Mouse (Mus musculus) heart, postnatal 14 days (tissue): ENCODE measurements around the gene Aldh3a2. TPM values are rescaled to one million over a fixed set of nuclear protein-coding genes. Genes with fewer than 3 reads are reported as not detected.

Source experiments
- DNase-seq, 2 experiments: peaks; one replicate each; pipeline ENCODE4 v3.0.0; 2021 to 2022
- intact Hi-C: fragments of 180-260 bp; cut with DNase I; formaldehyde crosslinking; loops from one replicate; pipeline ENCODE4 v1.15.1; 2025
- total RNA-seq, 2 experiments: library from RNA; stranded (reverse); gene quantifications; 2 replicates each; pipeline ENCODE4 v1.2.3; 2021

Aldh3a2 gene
- total RNA-seq, 2 experiments from 2014 or later = 37.3 to 38.4 TPM

DNA sequence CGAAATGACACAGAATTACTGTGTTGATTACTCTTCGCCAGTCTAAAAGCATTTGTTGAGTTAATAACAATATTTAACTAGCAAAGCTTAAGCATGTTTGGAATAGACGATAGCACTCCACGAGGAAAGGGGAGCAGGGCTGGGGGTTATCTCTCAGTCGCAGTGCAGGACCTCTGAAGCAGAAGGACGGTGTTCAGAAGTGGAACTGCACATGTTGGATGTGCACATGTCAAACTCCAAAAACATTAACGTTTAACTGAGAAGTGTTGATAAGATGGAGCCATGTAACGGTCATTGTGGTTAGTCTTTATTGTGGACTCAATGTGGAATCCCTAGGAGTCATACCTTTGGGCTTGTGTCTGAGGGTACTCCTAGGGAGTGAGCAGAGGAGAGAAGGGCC is 7.8 kb upstream of the Aldh3a2 start:
- intact Hi-C loops = no loop called here
- DNase-seq = no peak

DNA sequence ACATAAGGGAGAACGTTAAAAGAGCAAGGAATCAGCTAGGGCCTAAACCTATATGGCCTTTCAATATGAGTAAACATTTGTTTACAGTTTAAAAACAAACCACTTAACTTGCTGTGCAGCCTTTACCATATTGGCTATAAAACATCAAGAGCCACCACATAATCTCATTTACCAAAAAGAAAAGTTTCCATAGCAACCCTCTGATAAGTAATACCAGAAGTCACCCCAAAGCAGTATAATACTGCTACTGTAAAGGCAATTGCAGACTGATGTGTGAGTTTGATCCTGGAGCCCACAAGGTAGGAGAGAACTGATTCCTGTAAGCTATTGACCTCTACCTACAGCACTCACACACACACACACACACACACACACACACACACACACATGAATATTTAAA is 7.2 kb upstream of the Aldh3a2 start:
- no peak for DNase-seq
- intact Hi-C loops = no loop called here

DNA sequence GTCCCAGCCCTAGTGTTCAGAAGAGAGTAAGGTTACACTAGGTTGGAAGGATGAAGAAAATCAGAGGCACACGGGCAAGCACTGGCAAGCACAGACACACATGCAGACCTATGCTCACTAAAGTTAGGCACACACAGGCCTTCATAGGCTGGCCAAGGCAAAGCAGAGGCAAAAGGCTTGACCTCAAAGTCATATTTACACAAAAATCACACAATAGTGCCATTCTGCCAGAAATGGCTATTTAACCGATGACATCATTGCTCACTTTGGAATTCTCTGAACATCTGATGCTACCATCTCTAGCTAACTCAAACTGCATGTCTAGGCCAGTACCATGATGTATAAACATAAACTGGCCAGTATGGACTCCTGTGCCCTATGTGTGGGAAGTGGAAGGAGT is 6.7 kb upstream of the Aldh3a2 start:
- intact Hi-C loops = no loop called here

DNA sequence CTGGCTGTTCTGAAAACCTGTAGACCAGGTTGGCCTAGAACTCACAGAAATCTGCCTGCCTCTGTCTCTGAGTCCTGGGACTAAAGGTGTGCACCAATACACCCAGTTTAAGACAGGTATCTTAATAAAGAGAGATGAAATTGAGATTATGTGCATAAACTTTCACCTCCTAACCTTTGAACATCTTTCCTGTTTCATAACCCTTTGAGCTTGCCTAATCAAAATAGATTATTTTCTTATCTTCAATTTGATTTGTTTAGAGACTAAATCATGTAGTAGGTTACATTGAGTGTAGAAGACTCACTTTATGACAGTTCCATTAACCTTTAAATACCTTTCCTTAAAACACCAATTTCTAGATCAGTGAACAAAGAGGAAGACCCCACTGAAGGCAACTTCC is 4.3 kb upstream of the Aldh3a2 start:
- DNase-seq = no peak
- intact Hi-C loops = no loop called here

More for the DNA sequence above, 6.7 kb upstream of the Aldh3a2 start:
- no peak for DNase-seq

DNA sequence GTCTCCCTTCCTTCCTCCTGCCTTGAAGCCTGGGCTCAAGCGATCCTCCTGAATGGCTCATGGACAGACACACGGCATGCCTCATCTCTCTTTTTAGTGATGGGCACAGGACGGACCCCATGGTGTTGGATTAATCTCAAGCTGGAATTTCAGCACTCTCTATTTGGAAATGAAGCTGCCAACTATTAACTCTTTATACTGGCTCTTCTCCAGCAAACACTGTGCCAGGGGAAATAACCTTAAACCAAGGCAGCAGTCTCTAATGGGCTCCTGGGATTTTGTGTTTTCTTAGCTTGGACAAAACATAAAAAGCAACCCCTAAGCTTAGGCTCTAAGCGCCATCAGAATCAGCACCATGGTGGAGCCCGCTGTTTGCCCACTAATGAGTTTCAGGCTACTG is 3.1 kb upstream of the Aldh3a2 start:
- DNase-seq = no peak
- intact Hi-C loops = no loop called here

DNA sequence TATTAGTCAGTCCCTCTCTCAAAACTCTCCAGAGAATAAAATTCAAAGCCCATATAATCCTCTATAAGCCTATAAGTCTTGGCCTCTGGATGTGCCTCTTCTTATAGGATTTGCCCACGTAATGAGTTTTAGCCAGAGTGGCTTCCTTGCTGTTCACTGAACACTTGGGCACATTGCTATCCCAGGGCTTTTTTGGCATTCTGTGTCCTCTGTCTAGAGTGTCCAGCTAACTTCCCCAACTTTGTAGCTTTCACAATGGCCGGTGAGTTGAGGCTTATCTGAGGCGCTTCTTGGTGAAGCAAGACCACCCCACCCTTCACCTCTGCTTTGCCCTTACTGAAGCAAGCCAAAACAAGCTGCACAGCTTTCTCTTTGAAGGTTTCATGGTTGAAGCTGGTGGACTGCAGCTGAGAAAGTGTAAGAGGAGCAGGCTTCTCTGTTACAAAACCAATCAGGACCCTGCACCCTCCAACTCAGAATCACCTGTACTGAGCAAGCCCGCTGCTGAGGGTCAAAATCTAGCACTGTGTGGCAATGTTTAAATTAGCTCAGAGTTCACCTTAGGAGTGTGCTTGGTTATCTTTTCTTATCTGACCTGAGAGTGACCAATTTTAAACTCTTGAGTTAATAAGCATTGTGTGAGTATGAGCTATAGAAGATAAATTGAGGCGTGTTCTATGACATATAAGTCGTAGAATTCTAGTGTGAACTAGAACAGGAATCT is 1.5 kb upstream of the Aldh3a2 start:
- no peak for DNase-seq
- intact Hi-C loops = loop anchor here (5.0 kb wide), 1 partner anchor 36 kb away; no protein-coding TSS in a partner anchor

DNA sequence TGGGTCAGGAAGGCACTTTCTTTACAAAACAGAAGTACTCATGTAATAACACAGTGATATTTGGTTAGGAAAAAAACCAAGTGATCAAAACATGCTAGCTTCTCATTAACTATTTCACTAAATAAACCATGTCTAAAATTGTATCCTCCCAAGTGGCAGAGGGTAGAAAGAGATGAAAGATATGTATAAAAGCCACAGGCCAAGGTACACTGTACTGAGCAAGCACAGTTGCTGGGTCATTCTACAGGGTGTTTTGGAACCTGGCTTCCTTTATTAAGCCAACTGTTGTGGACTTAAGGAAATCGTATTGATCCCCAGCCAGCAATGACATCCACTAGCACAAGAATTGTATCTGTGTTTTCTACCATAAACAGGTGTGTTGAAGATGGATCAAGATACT is 3.4 kb downstream of the Aldh3a2 start:
- intact Hi-C loops = no loop called here
- no peak for DNase-seq

DNA sequence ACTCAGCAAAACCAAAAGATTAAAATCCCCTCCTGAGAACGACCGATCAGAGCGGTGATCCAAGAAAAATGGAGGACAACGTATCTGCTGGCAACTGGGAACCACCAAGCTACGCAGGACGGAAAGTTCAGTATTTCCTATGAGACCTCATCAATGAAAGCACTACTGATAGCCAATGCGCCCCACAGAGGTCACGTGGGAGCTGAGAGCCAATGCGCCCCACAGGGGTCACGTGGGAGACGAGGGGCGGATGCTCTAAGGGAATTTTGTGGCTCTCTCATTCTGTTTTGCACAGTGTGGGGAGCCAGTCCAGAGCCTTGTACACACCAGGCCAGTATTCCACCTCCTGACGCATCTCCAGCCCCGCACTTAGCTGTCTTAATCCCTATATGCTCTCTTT is 4.7 kb downstream of the Aldh3a2 start:
- intact Hi-C loops = no loop called here
- no peak for DNase-seq

DNA sequence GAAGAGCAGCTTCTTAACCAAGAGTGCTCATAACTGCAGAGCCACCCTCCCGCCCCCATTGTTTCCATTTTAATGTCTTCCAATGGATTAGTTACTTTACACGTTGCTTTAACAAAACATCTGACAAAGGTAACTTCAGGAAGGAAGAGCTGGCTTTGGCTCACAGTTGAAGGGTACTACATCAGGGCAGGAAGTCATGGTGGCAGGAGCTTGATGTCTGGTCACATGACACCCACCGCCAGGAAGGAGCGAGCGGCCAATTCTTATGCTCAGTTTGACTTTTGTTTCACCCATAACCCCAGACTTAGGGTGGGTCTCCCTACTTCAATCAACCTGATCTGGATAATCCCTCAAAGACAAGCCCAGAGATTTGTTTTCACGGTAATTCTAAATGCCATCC is 8.2 kb downstream of the Aldh3a2 start:
- intact Hi-C loops = no loop called here
- no peak for DNase-seq

DNA sequence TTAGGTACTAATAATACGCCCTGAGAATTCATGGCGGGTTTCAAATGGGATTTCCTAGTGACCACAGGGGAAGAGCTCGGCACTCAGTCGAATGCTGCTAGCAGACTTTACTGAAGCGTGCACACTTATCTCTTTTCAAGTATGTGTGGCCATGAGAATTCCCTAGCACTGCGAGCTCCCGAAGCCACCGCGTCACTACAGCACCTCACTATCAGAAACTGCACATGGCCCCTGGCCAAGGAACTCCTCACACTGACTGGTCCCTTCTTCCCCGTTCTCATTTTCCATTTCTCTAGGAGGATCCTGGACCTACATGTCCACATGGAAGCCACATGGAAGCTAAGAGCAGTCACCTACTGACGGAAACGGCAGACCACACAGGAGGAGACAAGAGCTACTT is 14.5 kb downstream of the Aldh3a2 start:
- no peak for DNase-seq
- intact Hi-C loops = no loop called here

DNA sequence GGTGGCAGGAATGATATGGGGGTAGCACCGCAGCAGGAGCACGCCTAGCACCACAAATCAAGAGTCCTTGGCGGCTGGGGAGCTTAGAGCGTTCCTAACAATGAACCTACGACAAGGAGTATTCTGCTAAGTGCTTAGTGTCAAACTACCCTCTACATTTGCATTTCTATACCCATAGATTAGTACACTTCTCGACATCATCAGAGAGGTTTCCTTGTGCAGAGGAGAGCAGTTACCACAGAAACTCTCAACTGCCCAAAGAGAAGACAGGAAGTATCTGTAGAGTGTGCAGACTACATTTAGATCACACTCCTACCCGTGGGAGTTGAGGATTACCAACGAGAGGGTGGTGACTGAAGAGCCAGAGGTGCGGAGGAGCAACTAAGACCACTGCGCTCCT is 15.5 kb downstream of the Aldh3a2 start:
- intact Hi-C loops = no loop called here
- no peak for DNase-seq

DNA sequence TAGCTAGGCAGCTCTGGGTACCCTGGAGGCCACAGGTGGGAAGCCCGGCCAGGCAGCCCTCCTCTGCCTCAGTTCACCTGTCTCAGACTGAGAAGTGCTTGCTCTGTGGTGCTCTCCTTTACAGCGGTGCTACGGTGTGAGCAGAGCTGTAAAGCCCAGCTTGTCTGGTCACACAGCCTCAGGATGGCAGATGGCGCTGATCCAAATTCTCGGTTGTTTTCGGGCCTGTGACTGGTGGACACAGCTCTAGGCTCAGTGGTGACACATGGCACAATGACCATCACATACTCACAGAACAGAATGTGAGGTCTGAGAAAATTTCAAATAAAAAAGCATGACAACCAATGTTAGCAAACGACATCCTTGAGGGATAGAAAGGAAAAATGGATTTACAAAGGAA is 22.9 kb downstream of the Aldh3a2 start:
- intact Hi-C loops = no loop called here
- DNase-seq = no peak

DNA sequence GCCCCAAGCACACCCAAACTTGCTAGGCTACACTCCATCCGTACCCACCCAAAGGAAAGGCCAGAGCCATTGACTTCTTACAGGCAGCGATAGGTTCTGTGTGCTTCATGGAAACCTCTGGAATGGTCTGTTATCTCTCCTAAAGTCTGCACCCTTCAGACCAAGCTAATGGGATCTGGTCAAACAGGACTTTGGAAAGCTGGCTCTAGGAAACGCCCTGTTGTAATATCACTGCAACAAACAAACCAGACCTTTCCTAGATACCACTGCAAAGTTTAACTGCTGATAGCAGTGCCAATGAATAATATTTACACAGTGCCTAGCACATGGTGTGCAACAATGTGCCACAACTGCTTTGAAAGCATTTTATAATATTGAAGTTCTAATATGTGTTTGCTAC is 31.2 kb downstream of the Aldh3a2 start:
- intact Hi-C loops = no loop called here
- no peak for DNase-seq

DNA sequence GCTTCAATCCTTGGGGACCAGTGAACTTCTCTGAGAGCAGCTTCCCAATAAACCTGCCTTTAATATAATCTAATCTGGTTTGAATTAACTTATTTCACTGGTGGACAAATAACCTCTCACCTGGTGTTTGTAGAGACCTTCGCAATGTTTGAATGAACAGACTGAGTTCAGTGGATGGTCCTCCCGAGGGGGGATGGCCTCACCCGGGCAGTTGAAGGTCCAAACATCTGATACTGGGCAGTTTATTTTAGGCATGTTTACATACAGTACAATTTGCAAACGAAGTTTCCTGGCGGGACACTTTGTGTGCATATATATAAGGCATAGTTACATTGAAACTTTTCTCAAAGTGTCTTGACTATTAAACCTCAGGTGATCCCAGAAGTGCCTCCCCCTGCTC is 33.1 kb downstream of the Aldh3a2 start:
- DNase-seq = no peak
- intact Hi-C loops = loop anchor here (2.0 to 5.0 kb wide), 4 partner anchors 33 to 153 kb away; partner anchors contain the start of gene Aldh3a2

DNA sequence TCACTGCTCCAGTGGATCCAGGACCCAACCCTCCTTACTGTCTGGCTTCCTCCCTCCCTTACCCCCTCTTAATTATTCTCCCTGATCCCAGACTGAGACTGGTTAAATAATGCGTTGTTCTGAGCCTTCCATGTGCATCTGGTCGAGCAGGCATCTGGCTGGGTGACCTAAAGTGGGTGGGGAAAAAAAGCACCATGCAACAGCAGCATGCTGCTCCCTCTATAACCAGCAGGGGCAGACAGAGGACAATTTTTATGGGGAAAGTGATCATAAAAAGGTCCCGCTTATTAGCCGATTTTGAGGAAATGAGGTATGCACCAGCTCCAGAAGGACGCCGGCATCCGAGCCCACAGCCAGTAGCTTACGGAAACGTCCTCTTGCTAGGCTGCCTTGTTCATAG is 35.9 kb downstream of the Aldh3a2 start:
- intact Hi-C loops = loop anchor here (5.0 kb wide), 3 partner anchors 36 to 106 kb away; partner anchors contain the start of gene Aldh3a2
- DNase-seq = peak; percentile 70 to 79

DNA sequence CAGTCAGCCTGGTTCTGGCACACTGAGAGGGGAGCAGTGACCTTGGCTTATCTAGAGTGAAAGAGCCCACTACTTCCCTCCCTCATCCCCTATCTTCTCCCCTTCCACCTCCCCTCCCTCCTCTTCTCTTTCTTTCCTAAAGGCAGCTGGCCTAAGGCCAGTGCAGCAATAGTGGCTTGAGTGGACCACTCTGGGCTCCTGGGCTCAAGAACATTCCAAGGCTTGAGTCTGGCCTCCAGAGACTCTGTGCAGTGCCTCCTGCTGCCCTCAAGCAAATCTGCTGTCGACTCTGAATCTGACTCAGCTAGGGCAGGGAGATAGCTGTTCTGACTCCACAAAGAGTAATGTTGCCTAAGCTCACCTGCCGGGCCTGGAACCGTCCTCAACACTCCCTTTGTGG is 38.9 kb downstream of the Aldh3a2 start:
- DNase-seq = no peak
- intact Hi-C loops = no loop called here

DNA sequence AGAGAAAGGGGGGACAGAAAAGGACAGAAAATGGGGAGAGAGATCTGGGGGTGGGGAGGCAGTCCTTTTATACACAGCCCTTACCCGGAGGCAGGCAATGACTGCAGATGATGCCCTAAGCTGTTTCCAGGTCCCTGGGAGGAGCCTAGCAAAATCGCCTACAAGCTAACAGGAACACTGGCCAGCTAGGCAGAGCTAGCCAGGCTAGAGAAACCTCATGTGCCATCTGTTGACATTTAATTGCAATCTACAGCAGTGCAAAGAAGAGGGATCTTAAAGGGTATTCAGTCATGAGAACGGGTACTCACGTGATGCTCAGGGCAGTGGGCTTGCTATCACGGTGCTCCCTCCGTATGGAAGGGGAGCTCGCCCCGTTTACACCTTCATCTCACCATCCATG is 39.4 kb downstream of the Aldh3a2 start:
- intact Hi-C loops = no loop called here
- no peak for DNase-seq

DNA sequence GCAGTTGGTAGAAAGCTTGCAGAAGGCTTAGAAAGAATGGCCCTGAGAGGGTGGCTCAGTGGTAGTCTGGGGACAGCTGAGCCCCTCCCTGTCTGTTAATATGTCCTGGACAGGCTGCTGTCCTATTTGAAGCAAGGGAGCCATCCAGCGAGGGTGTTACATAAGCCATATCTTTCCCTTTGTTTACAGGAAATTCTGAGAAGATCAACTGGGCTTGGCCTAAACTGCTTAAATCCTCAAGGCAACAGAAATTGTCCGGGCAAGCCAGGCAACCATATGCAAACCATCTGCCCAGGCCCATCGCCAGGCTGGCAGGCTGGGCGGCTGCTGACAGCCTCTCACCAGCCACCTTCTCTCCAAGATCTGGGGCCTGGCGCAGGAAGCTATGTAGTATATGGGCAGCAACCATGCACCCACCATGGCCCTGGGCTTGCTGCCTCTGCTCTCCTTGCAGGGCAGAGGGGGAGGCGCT is 41.3 kb downstream of the Aldh3a2 start:
- intact Hi-C loops = no loop called here
- DNase-seq = peak; percentile 70 to 79

DNA sequence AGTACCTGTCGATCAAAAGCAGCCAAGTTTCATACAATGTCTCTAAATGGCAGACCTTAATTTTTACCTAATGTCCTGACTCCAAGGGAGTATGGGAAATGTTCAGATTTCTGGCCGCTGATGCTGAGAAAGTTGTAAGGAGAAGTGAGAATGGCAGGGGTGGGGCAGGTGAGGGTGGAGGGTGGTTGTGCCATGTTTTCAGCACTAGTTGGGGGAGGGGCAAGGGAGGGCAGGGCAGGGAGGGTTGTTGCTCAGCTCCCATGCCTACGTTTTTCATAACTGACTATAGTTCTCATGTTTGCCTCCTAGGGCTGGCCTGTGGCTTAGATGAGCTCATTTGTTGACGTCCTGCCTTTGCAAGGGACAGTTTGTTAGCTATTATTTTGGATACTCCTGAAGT is 41.8 kb downstream of the Aldh3a2 start:
- no peak for DNase-seq
- intact Hi-C loops = no loop called here

DNA sequence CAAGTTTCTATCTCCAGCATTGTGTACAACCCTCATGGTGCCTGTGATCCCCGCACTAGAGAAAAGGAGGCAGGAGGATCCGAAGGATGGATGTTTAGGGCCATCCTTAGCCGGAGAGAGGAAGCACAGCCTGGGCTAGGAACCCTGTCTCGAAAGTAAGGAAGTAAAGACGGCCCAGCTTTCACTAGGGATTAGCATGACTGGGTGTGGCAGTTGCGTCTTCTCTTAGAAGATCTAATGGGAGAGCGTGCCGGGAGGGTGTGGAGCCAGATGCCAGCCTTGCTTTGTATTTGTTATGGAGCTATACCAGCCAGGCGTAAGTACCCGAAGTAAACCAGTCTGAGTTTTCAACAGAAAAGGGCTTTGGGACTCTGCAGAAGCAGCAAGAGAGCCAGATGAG is 42.4 kb downstream of the Aldh3a2 start:
- intact Hi-C loops = no loop called here
- DNase-seq = no peak

DNA sequence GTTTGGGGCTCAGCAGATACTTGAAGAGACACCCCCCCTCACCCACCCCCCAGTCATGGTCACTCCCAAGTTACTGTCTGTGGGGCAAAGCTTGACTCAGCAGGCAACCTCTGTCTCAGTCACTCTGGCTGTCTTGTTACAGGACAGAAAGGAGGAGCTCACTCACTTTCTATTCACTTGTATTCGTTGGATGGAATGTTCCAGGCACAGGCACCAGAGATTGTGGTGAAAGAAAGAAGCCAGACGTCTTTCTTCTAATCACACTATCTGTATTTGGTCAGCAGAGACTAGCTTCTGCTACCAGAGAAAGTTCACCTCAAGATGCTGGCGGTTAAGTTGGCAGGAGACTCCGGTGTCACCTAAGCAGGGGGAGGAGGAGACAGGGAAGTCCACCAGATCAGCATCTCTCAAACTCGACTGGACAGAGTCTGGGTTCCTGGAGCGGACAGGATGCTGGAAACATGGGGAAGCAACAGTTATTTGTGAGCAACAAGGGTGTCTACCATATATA is 43.0 kb downstream of the Aldh3a2 start:
- intact Hi-C loops = no loop called here
- DNase-seq = no peak

DNA sequence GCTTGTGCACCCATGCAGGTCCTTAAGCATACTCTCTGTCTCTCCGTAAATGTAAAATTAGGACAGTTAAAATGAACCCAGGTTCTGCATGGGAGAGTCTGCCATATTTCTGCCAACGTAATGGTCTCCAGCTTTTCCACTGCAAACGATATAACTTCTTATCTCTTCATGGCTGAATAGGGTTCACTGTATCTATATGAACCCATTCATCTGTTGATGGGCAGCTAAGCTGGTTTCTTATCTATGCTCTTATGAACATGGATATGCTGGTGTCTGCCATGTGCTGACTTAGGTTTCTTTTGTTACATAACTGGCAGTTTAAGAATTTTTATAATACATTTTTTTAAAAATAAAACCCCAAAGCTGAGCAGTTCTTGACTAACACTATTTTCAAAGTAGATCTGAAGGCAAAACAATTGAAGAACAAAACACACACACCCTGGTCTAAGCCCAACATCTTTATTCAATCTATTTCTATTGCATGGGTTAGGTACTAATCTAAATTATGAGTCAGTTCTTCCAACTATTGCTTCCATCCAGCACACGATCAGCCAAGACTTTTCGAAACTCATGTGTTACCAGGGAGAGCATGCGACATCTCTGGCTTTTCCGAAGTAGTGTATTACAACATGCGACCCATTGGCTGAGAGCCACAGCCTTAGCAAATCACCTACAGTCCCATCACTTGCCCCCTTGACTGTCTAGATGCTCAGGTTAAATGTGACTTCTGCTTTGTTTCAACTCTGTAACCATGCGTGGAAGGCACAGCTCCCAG is 44.1 kb downstream of the Aldh3a2 start:
- DNase-seq = peak in 1 of 2 experiments; percentile 16
- intact Hi-C loops = no loop called here
